Mouse (Mus musculus) spleen, adult 2 months (tissue): ENCODE results near the gene Mgll. TPM values are rescaled to one million over a fixed set of nuclear protein-coding genes. Genes with fewer than 3 reads are reported as not detected.

ENCODE experiments used
- DNase-seq, 2 experiments: peaks; one replicate each; pipeline versions ENCODE4 v3.0.0 to v3.0.0-alpha.2; 2012 to 2021; ENCODE audit warnings: low spot score in 2 of 2, low read depth in 1 of 2
- H3K27ac ChIP-seq: fragments of 200-500 bp; 2 replicates; pipeline ENCODE4 v1.5.1; 2012; ENCODE audit warnings: low read length, inconsistent platforms; ENCODE audit not compliant: insufficient read depth
- H3K27me3 ChIP-seq: fragments of 200-500 bp; 2 replicates; pipeline ENCODE4 v1.6.1; 2012; ENCODE audit warnings: mild to moderate bottlenecking, moderate library complexity, low read length, inconsistent platforms; ENCODE audit not compliant: control insufficient read depth, insufficient read depth
- H3K36me3 ChIP-seq: fragments of 200-500 bp; 2 replicates; pipeline ENCODE4 v1.6.1; 2012; ENCODE audit warnings: mild to moderate bottlenecking, low read length, inconsistent platforms; ENCODE audit not compliant: control insufficient read depth, insufficient read depth
- H3K4me1 ChIP-seq: fragments of 200-500 bp; 2 replicates; pipeline ENCODE4 v1.6.1; 2011; ENCODE audit warnings: inconsistent platforms; ENCODE audit not compliant: control insufficient read depth, insufficient read depth, insufficient read length
- H3K4me3 ChIP-seq: fragments of 200-500 bp; 2 replicates; pipeline ENCODE4 v1.5.1; 2011; ENCODE audit warnings: mild to moderate bottlenecking, inconsistent platforms; ENCODE audit not compliant: insufficient read depth, insufficient read length; ENCODE audit errors: extremely low read depth
- CTCF ChIP-seq: fragments of 200-500 bp; IDR thresholded peaks from 2 replicates; pipeline ENCODE4 v1.5.1; 2011; ENCODE audit warnings: mild to moderate bottlenecking, inconsistent platforms; ENCODE audit not compliant: insufficient read depth, insufficient read length, insufficient replicate concordance; ENCODE audit errors: extremely low read depth
- POLR2A ChIP-seq: fragments of 200-500 bp; IDR thresholded peaks from 2 replicates; pipeline ENCODE4 v1.6.1; 2011; ENCODE audit warnings: low read depth, low read length, inconsistent platforms
- WGBS: fragments of 180-500 bp; shearing (Covaris S2); methylation state at CpG from one replicate; pipeline ENCODE4 v1.1.7; 2018; 5-methylcytosine and 5-hydroxymethylcytosine counted together
- polyA plus RNA-seq: library from polyadenylated mRNA; depleted of rRNA; stranded (reverse); fragments of >200 nt; gene quantifications from 2 replicates; pipeline ENCODE4 v1.2.3, GENCODE M21; 2012

Mgll gene
- polyA plus RNA-seq, 1 experiment = 43.1 TPM

DNA sequence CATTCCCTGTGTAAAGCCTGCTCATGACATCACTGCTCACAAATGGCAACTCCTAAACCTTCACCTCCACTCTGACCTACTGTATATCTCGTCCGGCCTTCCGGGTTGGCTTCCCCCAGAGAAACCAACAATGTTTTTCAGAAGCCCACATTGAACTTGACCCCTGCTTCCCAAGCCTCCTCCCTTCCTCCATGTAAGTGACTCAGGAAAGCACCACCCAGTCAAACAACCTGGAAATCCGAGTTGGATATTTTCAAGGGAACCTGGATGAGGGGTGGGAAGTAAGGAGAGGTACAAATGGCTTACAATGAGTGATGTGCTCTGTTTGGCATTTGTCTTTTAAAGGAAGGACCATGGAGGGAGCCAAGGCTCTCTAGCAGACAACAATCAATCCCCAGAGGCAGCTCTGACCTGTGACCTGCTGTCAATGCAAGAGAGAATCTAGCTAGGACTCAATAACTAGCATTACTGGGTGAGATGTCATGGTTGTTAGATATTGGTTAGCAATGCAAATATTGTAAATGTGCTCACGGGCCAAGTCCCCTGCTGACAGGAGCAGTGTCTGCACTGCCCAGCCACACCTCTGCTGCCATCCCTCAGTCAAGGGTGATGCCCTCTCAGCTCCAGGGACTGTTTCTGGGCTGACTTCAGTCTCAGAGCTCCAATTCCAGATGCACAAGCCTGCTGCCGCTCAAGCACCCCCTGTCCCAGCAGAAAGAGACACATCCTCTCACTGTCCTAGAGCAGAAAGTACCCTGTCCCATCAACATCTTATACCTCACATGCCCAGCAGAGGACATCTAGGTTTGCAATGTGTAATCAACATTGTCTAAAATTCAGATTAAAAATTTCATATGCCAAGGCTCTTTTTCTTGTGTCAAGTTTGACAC lies 6.8 kb upstream of the Mgll start:
- WGBS = 78% methylated on average over 6 of the region's 6 CpGs
- H3K4me3 ChIP-seq = no peak overlapping the region
- no peak overlapping the region; the same call in 1 of the 2 replicates for H3K27ac ChIP-seq
- no peaks in the 10 kb centered on the region for H3K36me3 ChIP-seq
- TF ChIP-seq CTCF = no peak
- TF ChIP-seq POLR2A = no peak
- no peaks in the 10 kb centered on the region for H3K27me3 ChIP-seq
- H3K4me1 ChIP-seq = peaks cover 17% of the 10 kb centered on the region; the same call in 1 of the 2 replicates
- DNase-seq = no peak

DNA sequence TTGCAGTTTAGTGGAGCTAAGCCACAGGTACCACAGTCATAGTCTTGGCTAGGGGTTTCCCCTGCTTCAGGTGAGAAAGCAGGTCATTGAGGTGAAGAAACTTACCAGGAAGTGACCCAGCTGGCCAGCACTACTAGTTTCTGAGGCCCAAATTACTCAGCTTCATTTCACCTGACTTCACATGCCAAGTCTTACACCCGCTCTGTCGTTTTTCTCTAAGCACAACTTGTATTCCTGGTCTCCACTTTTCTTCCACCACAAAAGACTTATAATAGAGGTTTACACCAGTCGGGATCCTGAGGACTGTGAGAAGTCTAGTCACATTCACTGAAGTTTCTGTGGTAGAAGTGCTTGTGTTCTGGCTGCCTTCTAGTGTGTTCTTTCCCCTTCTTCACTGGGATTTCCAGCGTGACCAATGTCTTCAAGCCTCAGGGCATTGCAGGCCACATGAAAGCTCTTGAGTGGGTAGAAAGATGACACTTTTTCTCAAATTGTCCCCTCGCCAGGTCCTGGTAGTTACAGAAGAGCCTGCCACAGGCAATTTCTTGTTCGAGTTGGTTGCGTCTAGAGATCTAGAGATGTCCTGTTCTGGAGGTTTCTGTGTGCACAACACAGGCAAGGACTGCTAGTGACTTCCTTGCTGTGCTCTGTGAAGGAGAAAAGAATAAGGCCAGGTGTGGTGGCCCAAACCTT lies 6.0 kb upstream of the Mgll start:
- 64% methylated on average over 7 of the region's 7 CpGs for WGBS
- no peak overlapping the region for H3K4me3 ChIP-seq
- H3K36me3 ChIP-seq = no peaks in the 10 kb centered on the region
- TF ChIP-seq POLR2A (no peak), CTCF (no peak)
- DNase-seq = no peak
- peaks cover 17% of the 10 kb centered on the region; the same call in 1 of the 2 replicates for H3K4me1 ChIP-seq
- no peaks in the 10 kb centered on the region for H3K27me3 ChIP-seq
- H3K27ac ChIP-seq = no peak overlapping the region

DNA sequence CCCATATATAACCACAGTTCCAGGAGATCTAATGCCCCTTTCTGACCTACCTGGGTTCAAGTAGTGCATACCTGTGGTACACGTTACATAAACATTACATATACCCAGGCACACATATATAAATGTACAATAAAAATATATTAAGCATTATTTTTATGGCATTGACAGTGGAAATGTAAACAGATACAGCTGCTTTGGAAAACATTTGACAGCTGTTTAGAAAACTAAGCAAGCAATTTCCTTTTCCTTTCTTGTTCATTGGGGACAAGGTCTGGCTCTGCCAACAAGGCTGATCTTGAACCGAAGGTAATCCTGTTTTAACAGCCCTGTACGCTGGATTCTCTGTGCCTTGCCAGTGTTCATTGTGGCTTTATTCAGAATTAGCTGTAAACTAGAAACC lies 3.2 kb upstream of the Mgll start:
- TF ChIP-seq POLR2A = no peak
- TF ChIP-seq CTCF = no peak
- Histone ChIP-seq H3K36me3 (no peaks in the 10 kb centered on the region), H3K27me3 (peaks cover 4% of the 10 kb centered on the region; the same call in 1 of the 2 replicates), H3K4me3 (no peak overlapping the region), H3K4me1 (peaks cover 21% of the 10 kb centered on the region), H3K27ac (no peak overlapping the region)
- 83% methylated on average over 3 of the region's 3 CpGs for WGBS
- no peak for DNase-seq

DNA sequence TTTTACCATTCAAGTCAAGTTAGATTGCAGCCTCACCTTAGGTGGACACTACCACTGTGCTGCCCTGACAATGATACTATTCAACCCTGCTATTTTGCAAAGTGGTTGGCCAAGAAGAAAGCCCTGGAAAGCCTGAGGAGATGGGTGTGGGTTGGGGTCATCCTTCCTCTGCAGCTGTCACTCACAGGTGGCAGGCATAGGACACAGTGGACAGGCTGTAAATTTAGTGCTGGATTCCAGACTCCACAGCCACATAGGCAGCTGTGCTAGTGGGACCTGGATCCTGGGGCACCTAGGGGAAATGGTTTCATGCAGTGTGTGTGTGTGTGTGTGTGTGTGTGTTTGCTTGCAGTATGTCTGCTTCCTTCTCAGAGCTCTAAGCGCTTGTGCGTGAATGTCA lies 1.3 kb upstream of the Mgll start:
- 51% methylated on average over 2 of the region's 2 CpGs for WGBS
- H3K27ac ChIP-seq = no peak overlapping the region

DNA sequence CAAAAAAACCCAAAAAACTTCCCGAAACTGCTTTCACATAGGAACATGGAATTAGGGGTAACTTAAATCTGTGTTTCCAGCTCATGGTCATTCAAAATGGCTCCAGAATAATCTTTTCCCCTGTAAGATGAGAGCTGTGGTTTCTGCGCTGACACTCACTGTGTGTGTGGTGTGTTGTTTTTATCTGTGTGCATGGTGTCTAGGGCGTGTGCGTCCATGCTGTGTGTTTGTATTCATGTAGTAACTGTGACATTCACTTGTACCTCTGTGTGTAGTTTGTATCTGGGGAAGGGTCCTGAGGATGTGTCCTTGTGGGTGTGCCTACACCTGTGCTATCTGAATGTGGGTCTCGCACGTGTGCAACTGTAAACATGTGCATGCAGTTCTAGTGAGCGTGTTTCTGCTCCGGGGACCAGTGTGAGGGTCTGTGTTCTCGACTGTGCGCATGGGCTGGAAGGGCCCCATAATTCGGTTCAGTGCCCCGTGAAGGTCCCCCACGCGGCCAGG lies 353 bp upstream of the Mgll start:
- no peak overlapping the region for H3K27ac ChIP-seq
- no peak for DNase-seq
- peaks cover 4% of the 10 kb centered on the region; the same call in 1 of the 2 replicates for H3K27me3 ChIP-seq
- WGBS = 37% methylated on average over 14 of the region's 14 CpGs
- H3K4me1 ChIP-seq = peaks cover 9% of the 10 kb centered on the region
- no peak for TF ChIP-seq CTCF
- no peak for TF ChIP-seq POLR2A
- peak overlapping the region; percentile 1; the same call in 1 of the 2 replicates for H3K4me3 ChIP-seq
- no peaks in the 10 kb centered on the region for H3K36me3 ChIP-seq

More for the DNA sequence above, 1.3 kb upstream of the Mgll start:
- TF ChIP-seq CTCF (no peak), POLR2A (no peak)
- DNase-seq = no peak
- Histone ChIP-seq H3K4me3 (no peak overlapping the region), H3K27me3 (peaks cover 4% of the 10 kb centered on the region; the same call in 1 of the 2 replicates), H3K4me1 (peaks cover 12% of the 10 kb centered on the region), H3K36me3 (no peaks in the 10 kb centered on the region)

DNA sequence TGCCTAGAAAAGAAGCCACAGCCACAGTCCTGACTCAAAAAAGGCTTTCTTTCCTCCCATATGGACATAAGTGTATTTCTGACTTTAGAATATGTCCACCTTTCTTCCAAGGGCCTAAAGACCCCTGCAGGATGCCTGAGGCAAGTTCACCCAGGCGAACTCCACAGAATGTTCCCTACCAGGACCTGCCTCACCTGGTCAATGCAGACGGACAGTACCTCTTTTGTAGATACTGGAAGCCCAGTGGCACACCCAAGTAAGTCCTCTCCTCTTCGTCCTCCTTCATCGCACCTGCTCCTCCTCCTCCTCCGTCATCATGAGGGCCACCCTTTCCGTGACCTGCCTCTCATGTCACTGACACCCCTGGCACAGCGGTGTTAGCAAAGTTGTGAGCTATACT lies 1.4 kb downstream of the Mgll start:
- peak overlapping the region; percentile 5; the same call in 1 of the 2 replicates for H3K4me3 ChIP-seq
- H3K27ac ChIP-seq = no peak overlapping the region
- peaks cover 4% of the 10 kb centered on the region; the same call in 1 of the 2 replicates for H3K27me3 ChIP-seq
- WGBS = 67% methylated on average over 7 of the region's 7 CpGs
- TF ChIP-seq CTCF = no peak
- no peak for TF ChIP-seq POLR2A
- no peaks in the 10 kb centered on the region for H3K36me3 ChIP-seq
- DNase-seq = no peak
- H3K4me1 ChIP-seq = peaks cover 9% of the 10 kb centered on the region
